Mouse (Mus musculus): ENCODE measurements around the gene Grifin. TPM values are rescaled to one million over a fixed set of nuclear protein-coding genes. Genes with fewer than 3 reads are reported as not detected.

Gene Grifin
- polyA plus RNA-seq, 1 experiment from 2014 or later: 0.74 TPM

- Histone ChIP-seq H3K36me3 (ENCODE audit: control insufficient read depth, insufficient read depth, low read length) (no peaks in the 10 kb centered on the region), H3K9me3 (replicated peaks; ENCODE audit: control insufficient read depth, low read length) (no peaks in the 10 kb centered on the region), H3K27me3 (ENCODE audit: control insufficient read depth, insufficient read depth, low read length) (peaks cover 5% of the 10 kb centered on the region; the same call in 1 of the 2 replicates), H3K9ac (ENCODE audit: low read depth, low read length) (no peak overlapping the region), H3K4me1 (ENCODE audit: control insufficient read depth, insufficient read depth, low read length) (no peaks in the 10 kb centered on the region; the same call in none of the 2 replicates), H3K4me2 (no peak overlapping the region), H3K4me3 (ENCODE audit: low read depth, low read length) (no peak overlapping the region), H3K27ac (ENCODE audit: low read depth, low read length) (no peak overlapping the region)
- no peak for ATAC-seq (replicated peaks; ENCODE audit: insufficient number of reproducible peaks, low FRiP score, low TSS enrichment)
- WGBS (ENCODE audit: insufficient replicate concordance): 73% methylated on average over 4 of the region's 4 CpGs
Observed at GRCm38 (mm10) chr5:140597787-140598186, 32.9 kb upstream of the Grifin start.

- ATAC-seq (replicated peaks; ENCODE audit: insufficient number of reproducible peaks, low FRiP score, low TSS enrichment): no peak
- WGBS (ENCODE audit: insufficient replicate concordance): 52% methylated on average over 18 of the region's 18 CpGs
- Histone ChIP-seq H3K27me3 (ENCODE audit: control insufficient read depth, insufficient read depth, low read length) (peaks cover 5% of the 10 kb centered on the region; the same call in 1 of the 2 replicates), H3K27ac (ENCODE audit: low read depth, low read length) (no peak overlapping the region), H3K4me3 (ENCODE audit: low read depth, low read length) (no peak overlapping the region), H3K36me3 (ENCODE audit: control insufficient read depth, insufficient read depth, low read length) (no peaks in the 10 kb centered on the region), H3K9ac (ENCODE audit: low read depth, low read length) (no peak overlapping the region), H3K4me2 (no peak overlapping the region), H3K4me1 (ENCODE audit: control insufficient read depth, insufficient read depth, low read length) (no peaks in the 10 kb centered on the region; the same call in none of the 2 replicates), H3K9me3 (replicated peaks; ENCODE audit: control insufficient read depth, low read length) (no peaks in the 10 kb centered on the region)
Observed at GRCm38 (mm10) chr5:140596927-140597588, 32.2 kb upstream of the Grifin start.

GRCm38 (mm10) chr5:140596426-140596825 lies 31.6 kb upstream of the Grifin start:
- 52% methylated on average over 3 of the region's 3 CpGs for WGBS (ENCODE audit: insufficient replicate concordance)
- Histone ChIP-seq H3K36me3 (ENCODE audit: control insufficient read depth, insufficient read depth, low read length) (no peaks in the 10 kb centered on the region), H3K27me3 (ENCODE audit: control insufficient read depth, insufficient read depth, low read length) (peaks cover 5% of the 10 kb centered on the region; the same call in 1 of the 2 replicates), H3K27ac (ENCODE audit: low read depth, low read length) (no peak overlapping the region), H3K4me2 (no peak overlapping the region), H3K9me3 (replicated peaks; ENCODE audit: control insufficient read depth, low read length) (no peaks in the 10 kb centered on the region), H3K9ac (ENCODE audit: low read depth, low read length) (no peak overlapping the region), H3K4me1 (ENCODE audit: control insufficient read depth, insufficient read depth, low read length) (no peaks in the 10 kb centered on the region; the same call in none of the 2 replicates), H3K4me3 (ENCODE audit: low read depth, low read length) (no peak overlapping the region)
- no peak for ATAC-seq (replicated peaks; ENCODE audit: insufficient number of reproducible peaks, low FRiP score, low TSS enrichment)

GRCm38 (mm10) chr5:140594846-140595245 lies 30.0 kb upstream of the Grifin start:
- H3K4me3 ChIP-seq (ENCODE audit: low read depth, low read length): no peak overlapping the region
- no peak overlapping the region for H3K27ac ChIP-seq (ENCODE audit: low read depth, low read length)
- peaks cover 5% of the 10 kb centered on the region; the same call in 1 of the 2 replicates for H3K27me3 ChIP-seq (ENCODE audit: control insufficient read depth, insufficient read depth, low read length)
- H3K4me2 ChIP-seq: no peak overlapping the region
- H3K9me3 ChIP-seq (replicated peaks; ENCODE audit: control insufficient read depth, low read length): no peaks in the 10 kb centered on the region
- ATAC-seq (replicated peaks; ENCODE audit: insufficient number of reproducible peaks, low FRiP score, low TSS enrichment): no peak
- WGBS (ENCODE audit: insufficient replicate concordance): 77% methylated on average over 5 of the region's 5 CpGs
- no peaks in the 10 kb centered on the region for H3K36me3 ChIP-seq (ENCODE audit: control insufficient read depth, insufficient read depth, low read length)
- no peaks in the 10 kb centered on the region; the same call in none of the 2 replicates for H3K4me1 ChIP-seq (ENCODE audit: control insufficient read depth, insufficient read depth, low read length)
- H3K9ac ChIP-seq (ENCODE audit: low read depth, low read length): no peak overlapping the region

- Histone ChIP-seq H3K4me3 (ENCODE audit: low read depth, low read length) (no peak overlapping the region), H3K9ac (ENCODE audit: low read depth, low read length) (no peak overlapping the region), H3K9me3 (replicated peaks; ENCODE audit: control insufficient read depth, low read length) (no peaks in the 10 kb centered on the region), H3K27me3 (ENCODE audit: control insufficient read depth, insufficient read depth, low read length) (no peaks in the 10 kb centered on the region), H3K4me1 (ENCODE audit: control insufficient read depth, insufficient read depth, low read length) (no peaks in the 10 kb centered on the region), H3K27ac (ENCODE audit: low read depth, low read length) (no peak overlapping the region), H3K36me3 (ENCODE audit: control insufficient read depth, insufficient read depth, low read length) (no peaks in the 10 kb centered on the region), H3K4me2 (no peak overlapping the region)
- WGBS (ENCODE audit: insufficient replicate concordance): 81% methylated on average over 16 of the region's 16 CpGs
- no peak for ATAC-seq (replicated peaks; ENCODE audit: insufficient number of reproducible peaks, low FRiP score, low TSS enrichment)
Observed at GRCm38 (mm10) chr5:140589082-140589774, 24.4 kb upstream of the Grifin start.

- H3K27ac ChIP-seq (ENCODE audit: low read depth, low read length): no peak overlapping the region
- no peak overlapping the region for H3K9ac ChIP-seq (ENCODE audit: low read depth, low read length)
- no peaks in the 10 kb centered on the region for H3K9me3 ChIP-seq (replicated peaks; ENCODE audit: control insufficient read depth, low read length)
- ATAC-seq (replicated peaks; ENCODE audit: insufficient number of reproducible peaks, low FRiP score, low TSS enrichment): no peak
- H3K36me3 ChIP-seq (ENCODE audit: control insufficient read depth, insufficient read depth, low read length): no peaks in the 10 kb centered on the region
- no peak overlapping the region for H3K4me3 ChIP-seq (ENCODE audit: low read depth, low read length)
- no peak overlapping the region for H3K4me2 ChIP-seq
- 43% methylated on average over 6 of the region's 6 CpGs for WGBS (ENCODE audit: insufficient replicate concordance)
- H3K4me1 ChIP-seq (ENCODE audit: control insufficient read depth, insufficient read depth, low read length): peaks cover 3% of the 10 kb centered on the region; the same call in 1 of the 2 replicates
- peaks cover 2% of the 10 kb centered on the region; the same call in 1 of the 2 replicates for H3K27me3 ChIP-seq (ENCODE audit: control insufficient read depth, insufficient read depth, low read length)
Observed at GRCm38 (mm10) chr5:140583732-140584368, 19.0 kb upstream of the Grifin start.

- Histone ChIP-seq H3K27ac (ENCODE audit: low read depth, low read length) (no peak overlapping the region), H3K4me3 (ENCODE audit: low read depth, low read length) (no peak overlapping the region), H3K36me3 (ENCODE audit: control insufficient read depth, insufficient read depth, low read length) (no peaks in the 10 kb centered on the region), H3K27me3 (ENCODE audit: control insufficient read depth, insufficient read depth, low read length) (peaks cover 2% of the 10 kb centered on the region; the same call in 1 of the 2 replicates), H3K9me3 (replicated peaks; ENCODE audit: control insufficient read depth, low read length) (no peaks in the 10 kb centered on the region), H3K4me1 (ENCODE audit: control insufficient read depth, insufficient read depth, low read length) (peaks cover 3% of the 10 kb centered on the region; the same call in 1 of the 2 replicates), H3K4me2 (no peak overlapping the region), H3K9ac (ENCODE audit: low read depth, low read length) (no peak overlapping the region)
- 34% methylated on average over 8 of the region's 8 CpGs for WGBS (ENCODE audit: insufficient replicate concordance)
- ATAC-seq (replicated peaks; ENCODE audit: insufficient number of reproducible peaks, low FRiP score, low TSS enrichment): 0 out of 2 replicates have a peak, but pooled peaks have one; percentile 37
Observed at GRCm38 (mm10) chr5:140582995-140583731, 18.3 kb upstream of the Grifin start.

GRCm38 (mm10) chr5:140581569-140581968 lies 16.7 kb upstream of the Grifin start:
- Histone ChIP-seq H3K27ac (ENCODE audit: low read depth, low read length) (no peak overlapping the region), H3K4me3 (ENCODE audit: low read depth, low read length) (no peak overlapping the region), H3K4me2 (no peak overlapping the region), H3K36me3 (ENCODE audit: control insufficient read depth, insufficient read depth, low read length) (no peaks in the 10 kb centered on the region), H3K9me3 (replicated peaks; ENCODE audit: control insufficient read depth, low read length) (no peaks in the 10 kb centered on the region), H3K27me3 (ENCODE audit: control insufficient read depth, insufficient read depth, low read length) (peaks cover 2% of the 10 kb centered on the region; the same call in 1 of the 2 replicates), H3K4me1 (ENCODE audit: control insufficient read depth, insufficient read depth, low read length) (peaks cover 3% of the 10 kb centered on the region; the same call in 1 of the 2 replicates), H3K9ac (ENCODE audit: low read depth, low read length) (no peak overlapping the region)
- 19% methylated on average over 4 of the region's 5 CpGs for WGBS (ENCODE audit: insufficient replicate concordance)
- ATAC-seq (replicated peaks; ENCODE audit: insufficient number of reproducible peaks, low FRiP score, low TSS enrichment): no peak
